Mouse (Mus musculus) stomach, postnatal 0 days (tissue): ENCODE data around the gene Kmt2a.

Experiments
- CTCF ChIP-seq: IDR thresholded peaks from 2 replicates; pipeline ENCODE4 v1.5.1; 2016; ENCODE audit warnings: antibody characterized with exemption, low read depth, mild to moderate bottlenecking, moderate library complexity
- EP300 ChIP-seq: optimal IDR thresholded peaks from 2 replicates; pipeline ENCODE3; 2016; ENCODE audit warnings: antibody characterized with exemption

GRCm38 (mm10) chr9:44868336-44869094 lies 12.6 kb downstream of the Kmt2a start:
- TF ChIP-seq CTCF (no peak), EP300 (no peak)
